Mouse (Mus musculus): ENCODE measurements around the gene 1500015O10Rik. TPM values are rescaled to one million over a fixed set of nuclear protein-coding genes. Genes with fewer than 3 reads are reported as not detected.

1500015O10Rik gene
- 12.9 and 29.5 TPM in 2 replicates for polyA plus RNA-seq (2012; rRNA removed)

- H3K27ac ChIP-seq (ENCODE audit: insufficient read depth, low read length): no peak within 1 kb of the TSS
- no peaks in the 10 kb centered on the region for H3K4me1 ChIP-seq (ENCODE audit: control insufficient read depth, insufficient read depth, low read length)
- peak; percentile 52 to 59 for DNase-seq
- no peaks in the 10 kb centered on the region for H3K27me3 ChIP-seq (ENCODE audit: control insufficient read depth, insufficient read depth, low read length)
- TF ChIP-seq CTCF (IDR thresholded peaks at IDR 0.05; ENCODE audit: borderline replicate concordance, insufficient read depth, low read depth, low read length) (no peak), POLR2A (IDR thresholded peaks at IDR 0.05; ENCODE audit: borderline replicate concordance, insufficient read depth, low read length) (no peak)
- H3K4me3 ChIP-seq (replicated peaks; ENCODE audit: insufficient read depth, low read depth, low read length): no peak within 1 kb of the TSS
- 7% methylated on average over 16 of the region's 16 CpGs for WGBS
These were observed at the start of gene 1500015O10Rik for GRCm38 (mm10) chr1:43730491-43730924. Gene 1500015O10Rik (plus strand): TSS chr1:43730602.

DNA sequence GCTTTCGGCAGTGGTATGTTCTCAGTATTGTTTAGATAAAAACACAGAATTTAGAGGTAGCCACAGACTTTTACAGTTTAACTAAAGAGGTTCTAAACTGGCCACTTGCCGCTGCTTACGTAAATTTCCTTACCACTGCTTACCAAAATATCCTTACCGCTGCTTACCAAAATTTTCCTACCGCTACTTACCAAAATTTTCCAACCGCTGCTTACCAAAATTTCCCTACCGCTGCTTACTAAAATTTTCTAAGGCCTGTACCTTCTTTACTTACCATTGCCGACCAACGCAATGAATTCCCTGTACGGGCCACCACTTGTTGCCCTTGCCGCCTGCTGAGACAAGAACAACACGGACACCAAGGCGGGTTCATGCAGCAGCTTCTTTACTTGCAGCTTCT is 40.4 kb upstream of the 1500015O10Rik start:
- H3K4me3 ChIP-seq (replicated peaks; ENCODE audit: insufficient read depth, low read depth, low read length): no peak overlapping the region
- peaks cover 2% of the 10 kb centered on the region; the same call in 1 of the 2 replicates for H3K4me1 ChIP-seq (ENCODE audit: control insufficient read depth, insufficient read depth, low read length)
- no peak overlapping the region for H3K27ac ChIP-seq (ENCODE audit: insufficient read depth, low read length)
- TF ChIP-seq POLR2A (IDR thresholded peaks at IDR 0.05; ENCODE audit: borderline replicate concordance, insufficient read depth, low read length): no peak
- TF ChIP-seq CTCF (IDR thresholded peaks at IDR 0.05; ENCODE audit: borderline replicate concordance, insufficient read depth, low read depth, low read length): no peak
- WGBS: 90% methylated on average over 13 of the region's 13 CpGs
- H3K27me3 ChIP-seq (ENCODE audit: control insufficient read depth, insufficient read depth, low read length): no peaks in the 10 kb centered on the region
- no peak for DNase-seq

DNA sequence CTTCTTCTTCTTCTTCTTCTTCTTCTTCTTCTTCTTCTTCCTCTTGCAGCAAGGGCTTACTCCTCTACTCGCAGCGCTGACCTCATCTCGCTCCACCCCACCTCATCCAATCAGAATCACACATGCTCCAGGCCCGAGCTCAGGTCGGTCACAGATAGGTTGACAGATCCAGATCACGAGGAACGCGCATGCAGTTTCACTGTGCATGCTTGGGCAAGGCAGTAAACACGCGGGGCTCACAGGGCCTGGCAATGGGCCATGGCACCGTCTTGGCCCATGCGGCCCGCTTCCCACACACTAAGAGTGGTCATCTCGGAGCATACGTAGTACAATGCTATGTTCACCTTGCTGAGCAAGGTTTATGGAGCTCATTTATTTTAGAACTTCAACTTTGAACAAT is 39.9 kb upstream of the 1500015O10Rik start:
- Histone ChIP-seq H3K27me3 (ENCODE audit: control insufficient read depth, insufficient read depth, low read length) (no peaks in the 10 kb centered on the region), H3K4me3 (replicated peaks; ENCODE audit: insufficient read depth, low read depth, low read length) (no peak overlapping the region), H3K27ac (ENCODE audit: insufficient read depth, low read length) (no peak overlapping the region), H3K4me1 (ENCODE audit: control insufficient read depth, insufficient read depth, low read length) (peaks cover 5% of the 10 kb centered on the region)
- no peak for TF ChIP-seq CTCF (IDR thresholded peaks at IDR 0.05; ENCODE audit: borderline replicate concordance, insufficient read depth, low read depth, low read length)
- no peak for TF ChIP-seq POLR2A (IDR thresholded peaks at IDR 0.05; ENCODE audit: borderline replicate concordance, insufficient read depth, low read length)
- 91% methylated on average over 15 of the region's 15 CpGs for WGBS
- DNase-seq: no peak

DNA sequence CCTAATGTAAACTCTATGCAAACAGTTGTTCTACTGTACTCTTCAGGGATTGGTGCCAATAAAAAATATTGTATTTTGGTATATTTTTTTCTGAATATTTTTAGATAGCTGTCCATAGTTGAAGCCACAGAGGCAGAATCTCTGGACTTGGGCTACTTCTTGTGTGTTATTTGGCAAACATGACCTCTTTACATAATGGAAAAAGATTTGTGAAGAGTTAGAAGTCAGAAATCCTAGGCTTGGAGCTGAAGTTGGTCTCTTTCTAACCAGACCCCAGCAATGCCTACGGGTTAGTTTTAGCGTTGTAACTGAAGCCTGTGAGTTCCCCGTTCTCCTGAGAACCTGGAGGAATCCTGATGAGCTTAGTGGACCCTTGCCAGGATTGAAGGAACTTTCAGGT is 36.3 kb upstream of the 1500015O10Rik start:
- Histone ChIP-seq H3K27ac (ENCODE audit: insufficient read depth, low read length) (no peak overlapping the region), H3K4me3 (replicated peaks; ENCODE audit: insufficient read depth, low read depth, low read length) (no peak overlapping the region), H3K4me1 (ENCODE audit: control insufficient read depth, insufficient read depth, low read length) (peaks cover 5% of the 10 kb centered on the region), H3K27me3 (ENCODE audit: control insufficient read depth, insufficient read depth, low read length) (no peaks in the 10 kb centered on the region)
- TF ChIP-seq POLR2A (IDR thresholded peaks at IDR 0.05; ENCODE audit: borderline replicate concordance, insufficient read depth, low read length): no peak
- TF ChIP-seq CTCF (IDR thresholded peaks at IDR 0.05; ENCODE audit: borderline replicate concordance, insufficient read depth, low read depth, low read length): no peak
- WGBS: 9% methylated on average over 3 of the region's 3 CpGs
- no peak for DNase-seq

DNA sequence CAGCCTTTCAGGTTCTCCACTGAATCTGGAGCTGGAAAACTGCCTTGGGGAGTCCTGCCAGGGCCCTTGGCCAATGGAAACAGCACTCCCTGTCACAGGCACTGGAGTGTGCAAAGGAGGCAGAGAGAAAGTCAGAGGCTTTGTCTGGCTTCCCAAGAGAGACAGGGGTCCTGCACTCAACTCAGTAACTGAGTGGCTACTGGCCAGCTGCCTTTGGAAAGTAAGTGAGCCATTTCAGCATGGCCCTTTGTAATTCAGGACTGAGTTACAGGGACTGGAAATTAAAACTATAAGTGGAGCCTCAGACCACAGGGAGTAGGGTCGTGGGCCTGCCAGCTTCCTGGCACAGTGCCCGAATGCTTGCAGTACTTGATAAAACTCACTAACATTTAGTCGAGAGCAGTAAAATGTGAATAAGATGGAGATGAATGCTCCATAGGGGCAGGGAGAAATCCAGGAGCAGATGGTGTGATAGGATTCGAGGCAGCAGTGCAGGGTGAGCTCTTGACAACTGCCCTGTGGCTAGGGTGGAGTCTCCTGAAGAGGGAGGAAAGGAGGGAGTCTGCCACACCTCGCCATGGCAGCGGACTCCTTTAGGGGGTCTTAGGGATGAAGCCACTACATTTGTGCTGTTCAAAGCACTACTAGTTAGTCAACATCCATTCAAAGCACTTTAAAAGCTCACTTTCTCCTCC is 35.4 kb upstream of the 1500015O10Rik start:
- Histone ChIP-seq H3K27me3 (ENCODE audit: control insufficient read depth, insufficient read depth, low read length) (no peaks in the 10 kb centered on the region), H3K4me3 (replicated peaks; ENCODE audit: insufficient read depth, low read depth, low read length) (no peak overlapping the region), H3K27ac (ENCODE audit: insufficient read depth, low read length) (no peak overlapping the region), H3K4me1 (ENCODE audit: control insufficient read depth, insufficient read depth, low read length) (peaks cover 5% of the 10 kb centered on the region)
- DNase-seq: peak; percentile 87 to 89
- no peak for TF ChIP-seq CTCF (IDR thresholded peaks at IDR 0.05; ENCODE audit: borderline replicate concordance, insufficient read depth, low read depth, low read length)
- no peak for TF ChIP-seq POLR2A (IDR thresholded peaks at IDR 0.05; ENCODE audit: borderline replicate concordance, insufficient read depth, low read length)
- WGBS: 0% methylated on average over 6 of the region's 6 CpGs

- Histone ChIP-seq H3K27me3 (ENCODE audit: control insufficient read depth, insufficient read depth, low read length) (no peaks in the 10 kb centered on the region), H3K4me3 (replicated peaks; ENCODE audit: insufficient read depth, low read depth, low read length) (no peak overlapping the region), H3K27ac (ENCODE audit: insufficient read depth, low read length) (no peak overlapping the region), H3K4me1 (ENCODE audit: control insufficient read depth, insufficient read depth, low read length) (peaks cover 5% of the 10 kb centered on the region)
- TF ChIP-seq CTCF (IDR thresholded peaks at IDR 0.05; ENCODE audit: borderline replicate concordance, insufficient read depth, low read depth, low read length) (no peak), POLR2A (IDR thresholded peaks at IDR 0.05; ENCODE audit: borderline replicate concordance, insufficient read depth, low read length) (no peak)
- 11% methylated on average over 4 of the region's 4 CpGs for WGBS
- peak; percentile 11 to 17 for DNase-seq
These were observed 31.8 kb upstream of the 1500015O10Rik start for GRCm38 (mm10) chr1:43698577-43699000.

DNA sequence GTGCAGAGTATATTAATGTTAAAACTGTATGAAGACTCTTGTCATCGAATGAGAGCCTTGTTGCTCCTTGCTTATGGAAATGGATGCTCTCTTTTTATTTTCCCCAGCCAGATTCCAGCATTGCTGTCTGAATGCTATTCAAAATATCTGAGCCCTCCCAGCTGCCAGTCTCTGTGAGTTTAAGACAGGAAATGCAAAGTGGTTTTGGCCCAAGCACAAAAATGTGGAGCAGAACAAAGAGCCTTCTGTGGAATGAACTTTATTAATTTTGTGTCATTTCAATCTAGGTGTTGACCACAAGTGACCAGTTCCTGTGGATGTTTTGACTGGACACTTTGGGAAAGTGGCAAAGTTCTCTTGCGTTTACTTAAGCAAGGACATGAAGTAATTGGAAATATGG is 15.6 kb upstream of the 1500015O10Rik start:
- Histone ChIP-seq H3K27ac (ENCODE audit: insufficient read depth, low read length) (no peak overlapping the region), H3K4me3 (replicated peaks; ENCODE audit: insufficient read depth, low read depth, low read length) (no peak overlapping the region), H3K4me1 (ENCODE audit: control insufficient read depth, insufficient read depth, low read length) (no peaks in the 10 kb centered on the region), H3K27me3 (ENCODE audit: control insufficient read depth, insufficient read depth, low read length) (no peaks in the 10 kb centered on the region)
- no peak for TF ChIP-seq POLR2A (IDR thresholded peaks at IDR 0.05; ENCODE audit: borderline replicate concordance, insufficient read depth, low read length)
- TF ChIP-seq CTCF (IDR thresholded peaks at IDR 0.05; ENCODE audit: borderline replicate concordance, insufficient read depth, low read depth, low read length): no peak
- DNase-seq: no peak
- 63% methylated on average over 2 of the region's 2 CpGs for WGBS

DNA sequence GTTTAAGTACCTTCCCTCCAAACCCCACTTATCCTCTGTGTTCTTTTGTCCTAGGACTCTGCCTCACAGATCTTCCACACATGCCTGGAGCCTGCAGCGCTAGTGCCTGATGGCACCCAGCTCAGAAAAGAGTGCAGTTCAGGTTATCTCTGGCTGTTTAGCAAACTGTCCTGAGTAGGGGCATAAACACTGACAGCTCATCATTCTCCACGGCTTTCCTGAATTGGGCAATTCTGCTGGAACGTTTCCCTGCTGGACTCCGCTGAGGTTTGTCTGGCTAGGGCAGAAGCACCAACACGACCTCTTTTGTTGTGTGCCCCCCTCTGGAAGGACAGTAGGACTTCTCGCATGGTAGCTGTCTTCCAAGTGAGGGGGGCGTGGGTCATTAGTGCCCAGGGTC is 12.4 kb upstream of the 1500015O10Rik start:
- DNase-seq: no peak

More for the DNA sequence above, 12.4 kb upstream of the 1500015O10Rik start:
- no peak for TF ChIP-seq POLR2A (IDR thresholded peaks at IDR 0.05; ENCODE audit: borderline replicate concordance, insufficient read depth, low read length)
- no peak for TF ChIP-seq CTCF (IDR thresholded peaks at IDR 0.05; ENCODE audit: borderline replicate concordance, insufficient read depth, low read depth, low read length)
- Histone ChIP-seq H3K4me1 (ENCODE audit: control insufficient read depth, insufficient read depth, low read length) (no peaks in the 10 kb centered on the region), H3K27ac (ENCODE audit: insufficient read depth, low read length) (no peak overlapping the region), H3K4me3 (replicated peaks; ENCODE audit: insufficient read depth, low read depth, low read length) (no peak overlapping the region), H3K27me3 (ENCODE audit: control insufficient read depth, insufficient read depth, low read length) (no peaks in the 10 kb centered on the region)
- 46% methylated on average over 7 of the region's 7 CpGs for WGBS

Data from cerebellum, adult 2 months (tissue).